Mouse (Mus musculus) brain, adult 2 months (tissue): ENCODE measurements around the gene Ifi206.
"Not testable (repeated sequence)": the region's sequence is repeated elsewhere in the genome, so short reads cannot be mapped to it uniquely, and the experiment has no call there.

ENCODE experiments used
- DNase-seq: peaks from one replicate; pipeline ENCODE4 v3.0.0; 2011; ENCODE audit warnings: low read depth, low spot score

Ifi206 gene

DNA sequence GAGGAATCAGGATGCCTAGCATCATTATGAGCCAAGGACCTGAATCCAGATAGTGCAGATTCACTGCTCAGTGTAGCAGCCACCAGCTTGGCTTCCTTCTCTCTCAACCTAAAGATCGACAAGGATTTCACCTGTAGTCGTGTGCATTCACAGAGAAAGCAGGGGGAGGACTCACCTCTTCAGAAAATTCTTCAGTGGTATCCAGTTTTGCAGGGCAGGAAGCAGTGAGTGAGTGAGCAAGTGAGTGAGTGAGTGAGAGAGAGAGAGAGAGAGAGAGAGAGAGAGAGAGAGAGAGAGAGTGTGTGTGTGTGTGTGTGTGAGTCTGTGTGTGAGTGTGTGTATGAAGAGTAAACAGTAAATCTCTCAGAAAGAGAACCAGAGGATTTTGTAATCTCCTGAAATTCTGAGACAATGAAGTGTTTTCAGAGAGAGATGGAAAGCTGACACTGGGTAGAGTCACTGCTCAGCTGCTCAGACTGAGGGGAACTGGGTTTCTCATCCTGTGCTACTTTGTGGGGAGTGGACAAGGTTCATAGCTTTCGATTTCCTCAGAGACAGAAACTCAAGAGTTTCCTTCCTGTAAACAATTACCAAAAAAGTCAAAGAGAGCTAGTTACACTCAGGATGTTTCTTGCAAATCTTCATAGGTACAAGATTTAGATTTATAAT, at the start of gene Ifi206:
Gene Ifi206 (minus strand): TSS at position 230 of the 669 bp plus-strand sequence.
- DNase-seq = not testable (repeated sequence)

GRCm38 (mm10) chr1:173535791-173536190, 45.0 kb upstream of the Ifi206 start, which contains the start of gene Ifi214:
Gene Ifi214, minus strand, starts transcription at chr1:173535957.
- DNase-seq = not testable (repeated sequence)

DNA sequence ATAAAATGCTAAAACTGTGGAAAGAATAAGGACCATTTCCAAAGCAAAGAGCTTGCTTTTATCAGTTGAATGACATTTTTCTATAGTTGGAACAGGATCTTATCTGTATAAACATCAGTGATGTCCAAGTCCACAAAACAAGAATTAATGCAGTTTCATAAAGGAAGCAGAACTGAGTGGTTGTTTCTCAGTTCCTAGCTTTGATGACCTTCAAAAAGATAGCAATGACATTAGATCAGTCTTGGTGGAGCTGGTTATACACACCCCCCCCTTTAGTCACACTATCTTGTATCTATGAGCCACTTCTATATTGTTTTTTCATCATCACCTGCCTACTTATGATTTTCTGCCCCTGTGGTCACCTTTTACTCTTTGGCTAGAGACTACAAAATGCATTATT, 30.6 kb upstream of the Ifi206 start:
- DNase-seq = no peak

DNA sequence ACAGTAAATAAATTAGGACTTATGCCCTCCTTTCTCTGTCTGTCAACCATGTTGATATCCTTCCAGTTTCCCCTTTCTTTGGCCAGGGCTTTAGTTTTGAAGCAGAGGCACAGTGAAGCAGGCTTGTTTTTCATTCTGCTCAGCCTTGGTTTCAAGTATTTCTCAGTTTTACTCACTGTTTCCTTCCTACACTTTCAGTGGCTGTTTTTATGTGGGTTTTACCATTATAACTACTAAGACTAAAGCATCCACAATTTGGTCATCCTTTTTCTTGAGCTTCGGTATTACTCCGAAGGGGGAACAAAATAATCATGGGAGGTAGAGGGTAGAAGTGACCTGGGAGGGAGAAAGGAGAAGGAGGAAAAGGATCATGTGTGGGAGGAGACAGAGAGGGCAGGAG, 19.8 kb upstream of the Ifi206 start:
- not testable (repeated sequence) for DNase-seq

DNA sequence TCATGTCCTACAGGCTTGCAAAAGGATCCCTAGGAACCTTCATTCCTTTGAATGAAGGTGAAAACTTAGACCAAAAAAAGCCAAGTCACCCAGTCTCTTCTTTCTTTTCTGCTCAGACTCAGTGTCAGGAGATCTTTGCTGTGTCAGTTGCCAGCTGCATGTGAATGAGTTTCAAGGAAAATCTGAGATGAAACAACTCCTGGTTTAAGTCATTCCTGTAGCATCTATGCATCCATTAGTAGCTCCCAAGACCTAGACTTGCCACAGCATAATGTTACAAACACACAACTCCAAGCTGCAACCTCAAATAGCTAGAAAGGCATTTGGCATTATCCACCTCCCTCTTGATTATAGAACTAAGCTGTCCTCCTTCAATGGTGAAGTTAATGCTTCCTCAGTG, 642 bp upstream of the Ifi206 start:
- not testable (repeated sequence) for DNase-seq

GRCm38 (mm10) chr1:173481182-173481574, 9.7 kb downstream of the Ifi206 start:
- not testable (repeated sequence) for DNase-seq

- DNase-seq = not testable (repeated sequence)
Measured at GRCm38 (mm10) chr1:173480399-173481181, 10.3 kb downstream of the Ifi206 start.

- DNase-seq = no peak
Measured at GRCm38 (mm10) chr1:173456761-173457160, 34.1 kb downstream of the Ifi206 start.

- DNase-seq = peak; percentile 72
Measured at GRCm38 (mm10) chr1:173456139-173456754, 34.6 kb downstream of the Ifi206 start.

DNA sequence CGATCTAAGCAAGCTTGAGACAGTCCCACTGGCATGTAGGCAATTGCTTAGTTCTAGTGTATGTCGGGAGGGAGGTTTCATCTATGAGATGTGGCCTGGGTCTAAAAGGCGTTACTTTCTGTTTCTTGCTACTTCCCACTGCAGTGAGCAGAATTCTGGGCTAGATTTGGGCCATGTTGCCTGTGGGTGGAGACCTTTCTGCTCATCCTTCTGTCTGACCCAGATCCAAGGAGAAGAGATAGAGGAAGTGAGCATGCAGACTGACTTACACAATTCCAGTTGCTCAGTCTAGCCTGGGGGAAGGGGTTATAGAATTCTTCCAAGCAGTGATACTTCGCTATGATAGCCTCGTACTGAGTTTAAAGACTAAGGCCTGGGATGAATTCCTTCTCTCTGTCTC, 39.2 kb downstream of the Ifi206 start:
- peak; percentile 55 for DNase-seq

DNA sequence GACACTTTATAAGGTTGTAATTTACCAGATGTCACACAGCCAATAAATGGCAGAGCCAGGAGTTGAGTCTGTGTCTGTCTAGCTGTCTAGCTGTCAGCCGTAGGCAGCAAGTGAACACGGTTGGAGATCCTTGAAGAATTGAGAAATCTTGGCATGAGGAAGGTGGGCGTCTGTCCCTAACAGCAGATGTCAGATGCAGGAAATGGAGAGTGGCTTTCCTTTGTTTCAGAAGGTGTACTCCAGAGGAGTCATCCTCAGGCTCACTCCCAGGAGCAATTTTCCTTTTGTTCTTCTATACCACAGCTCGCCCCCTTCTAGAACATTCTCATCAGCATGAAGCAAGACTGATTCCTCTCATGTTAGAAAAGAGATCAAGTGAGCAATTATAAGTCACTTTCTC, 40.2 kb downstream of the Ifi206 start:
- DNase-seq = peak; percentile 47

DNA sequence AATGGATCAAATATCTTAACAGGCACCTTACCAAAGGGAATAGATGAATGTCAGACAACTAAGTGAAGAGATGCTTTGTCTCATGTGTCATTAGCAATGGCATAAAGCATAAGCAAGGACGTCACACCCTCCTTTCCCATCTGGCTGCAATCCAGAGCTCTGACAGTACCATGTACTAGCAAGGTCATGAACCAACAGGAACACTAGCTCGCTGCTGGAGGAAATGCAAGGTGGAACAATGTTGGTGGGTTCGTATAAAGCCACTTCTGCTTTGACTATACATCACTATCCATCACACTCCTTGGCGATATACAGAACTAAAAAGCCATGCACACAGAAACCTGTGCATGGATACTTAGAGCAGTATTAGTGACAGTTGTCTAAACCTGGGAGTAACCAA, 43.8 kb downstream of the Ifi206 start:
- DNase-seq = no peak

DNA sequence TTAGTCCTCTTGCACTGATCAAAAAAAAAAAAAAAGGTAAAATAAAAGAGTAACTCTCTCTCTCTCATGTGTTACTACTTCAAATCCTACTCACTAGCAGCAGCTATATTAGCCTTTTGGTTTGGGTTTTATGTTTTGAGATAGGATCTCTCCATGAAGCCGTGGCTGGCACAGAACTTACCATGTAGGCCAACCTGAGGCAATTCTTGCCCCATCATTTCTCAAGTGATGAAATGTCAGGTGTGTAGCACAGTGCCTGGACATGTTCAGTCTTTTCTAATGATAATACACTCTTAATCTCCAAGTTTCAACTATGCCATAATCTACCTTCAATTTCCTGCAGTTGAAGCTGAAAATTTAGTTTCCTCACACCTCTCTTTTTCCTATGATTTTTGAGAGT, 47.8 kb downstream of the Ifi206 start:
- no peak for DNase-seq

GRCm38 (mm10) chr1:173441210-173441609, 49.6 kb downstream of the Ifi206 start:
- peak; percentile 35 for DNase-seq

DNA sequence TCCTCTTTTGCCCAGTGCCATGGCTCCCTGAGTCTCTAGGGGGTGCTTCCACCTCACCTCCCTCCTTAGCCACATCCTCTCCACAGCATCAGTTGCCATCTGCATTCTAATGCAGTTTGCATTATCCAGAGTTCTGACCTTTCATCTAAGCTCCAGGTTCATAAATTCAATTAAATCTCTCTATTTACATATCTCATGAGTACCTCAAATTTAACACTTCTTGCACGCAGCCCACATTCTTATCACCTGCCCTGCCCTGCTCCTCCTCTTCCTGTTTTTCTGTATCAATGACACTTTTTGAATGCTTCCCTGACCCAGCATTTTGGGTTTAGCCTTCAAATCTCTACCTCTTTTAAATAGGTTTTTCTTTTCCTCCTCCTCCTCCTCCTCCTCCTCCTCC, 50.2 kb downstream of the Ifi206 start:
- DNase-seq = no peak

DNA sequence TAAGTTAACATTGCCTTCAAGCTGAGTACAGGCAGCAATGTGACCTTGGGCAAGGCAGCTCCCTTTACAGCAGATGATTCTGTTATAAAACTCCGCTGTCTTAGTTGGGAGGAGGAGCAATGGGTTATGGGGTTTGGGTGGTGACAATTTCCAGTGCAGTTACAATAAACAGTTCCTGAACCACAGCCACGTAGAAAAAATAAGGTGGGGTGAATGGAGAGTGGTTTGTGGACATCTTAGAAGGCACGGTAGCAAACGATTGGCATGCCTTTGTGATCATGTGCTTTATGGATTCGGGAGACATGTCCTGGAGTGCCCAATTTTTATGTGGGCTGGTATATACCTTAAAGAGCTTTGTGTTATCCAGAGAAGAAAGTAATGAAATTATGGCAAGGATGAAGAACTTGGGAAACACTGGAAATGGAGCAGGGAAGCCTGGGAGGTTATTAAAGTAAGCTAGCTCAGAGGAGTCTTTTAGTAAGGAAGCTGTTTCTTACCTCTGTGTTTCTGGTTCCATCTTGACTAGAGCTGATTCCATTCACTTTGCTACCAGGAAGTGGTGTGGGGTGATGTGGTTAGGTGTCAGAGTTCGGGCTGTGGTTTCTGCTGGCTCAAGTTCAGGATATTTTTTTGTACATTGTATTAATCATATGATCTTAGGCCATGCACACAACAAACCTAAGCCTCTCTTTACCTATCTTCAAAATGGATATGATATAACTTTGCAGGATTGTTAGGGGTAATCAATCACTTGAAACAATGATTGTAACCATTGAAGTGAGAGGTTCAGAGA, 53.5 kb downstream of the Ifi206 start:
- no peak for DNase-seq

DNA sequence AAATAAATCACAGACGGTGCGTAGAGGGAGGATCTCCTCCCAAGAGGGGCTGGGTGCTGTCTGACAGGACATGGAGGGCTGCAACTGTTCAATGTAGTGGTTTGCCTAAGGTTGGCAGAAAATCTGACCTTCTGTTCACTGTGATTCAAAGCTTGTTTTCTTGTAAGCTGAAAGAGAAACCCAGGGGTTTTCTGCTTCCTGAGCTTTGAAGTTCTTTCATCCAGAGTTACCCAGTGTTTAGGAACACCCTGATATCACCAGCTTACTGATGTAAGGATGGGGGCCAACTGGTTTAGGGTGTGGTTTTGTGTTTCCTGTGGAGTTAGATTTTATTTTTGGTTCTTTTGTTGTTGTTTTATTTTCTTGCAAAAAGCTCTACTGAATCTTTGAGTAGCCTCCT, 58.4 kb downstream of the Ifi206 start:
- DNase-seq = no peak

DNA sequence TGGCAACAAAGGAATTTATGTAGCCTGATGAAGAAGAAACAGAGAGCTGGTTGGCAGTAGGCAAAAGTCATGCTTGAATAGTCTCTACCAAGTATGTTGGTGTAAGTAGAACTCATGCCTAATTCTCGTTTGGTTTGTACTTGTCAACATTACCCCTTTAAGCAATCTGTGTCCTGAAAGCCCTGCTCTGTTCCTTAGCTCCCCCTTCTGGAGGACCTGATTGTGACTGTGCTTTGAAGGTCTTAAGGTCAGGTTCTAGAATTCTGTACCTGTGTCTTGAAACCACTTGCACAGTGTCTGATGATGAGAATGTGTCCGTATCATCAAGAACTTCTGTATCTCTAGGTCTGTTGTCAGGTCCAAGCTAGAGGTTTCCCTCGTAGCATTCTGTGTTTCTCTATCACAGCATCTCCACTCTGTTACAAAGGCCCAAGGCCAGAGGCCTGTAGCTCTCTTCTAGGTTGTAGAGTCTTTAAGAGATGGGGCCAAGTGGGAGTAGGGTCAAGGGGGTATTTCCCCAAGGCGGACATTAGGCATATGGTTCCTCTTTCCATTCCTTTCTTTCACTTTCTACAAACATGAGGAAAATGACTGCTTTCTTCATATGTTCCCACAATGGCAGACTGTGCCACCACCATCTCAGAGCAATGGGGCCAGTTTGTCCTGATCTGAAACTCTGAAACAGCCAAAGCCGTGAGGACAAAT, 60.7 kb downstream of the Ifi206 start:
- DNase-seq = no peak

DNA sequence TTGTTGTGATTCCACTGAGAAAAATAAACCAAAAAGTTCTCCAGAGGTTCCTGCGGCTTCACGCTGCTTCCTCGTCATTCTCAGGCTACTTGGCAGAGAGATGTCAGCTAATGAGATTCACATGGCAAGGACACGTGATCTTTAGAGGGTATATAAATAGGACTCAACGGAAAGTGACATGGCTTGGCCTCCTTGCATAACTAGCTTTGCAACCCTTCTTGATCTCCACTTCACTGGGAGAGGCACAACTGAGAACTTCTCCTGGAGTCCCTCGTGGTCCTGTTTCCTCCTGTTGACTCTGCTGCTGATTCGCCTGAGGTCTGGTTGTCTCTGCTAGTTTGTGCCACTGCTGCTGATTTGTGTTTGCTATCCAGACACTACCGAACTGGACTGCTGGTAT, 63.5 kb downstream of the Ifi206 start:
- no peak for DNase-seq

GRCm38 (mm10) chr1:173426345-173426744, 64.5 kb downstream of the Ifi206 start:
- DNase-seq = no peak

DNA sequence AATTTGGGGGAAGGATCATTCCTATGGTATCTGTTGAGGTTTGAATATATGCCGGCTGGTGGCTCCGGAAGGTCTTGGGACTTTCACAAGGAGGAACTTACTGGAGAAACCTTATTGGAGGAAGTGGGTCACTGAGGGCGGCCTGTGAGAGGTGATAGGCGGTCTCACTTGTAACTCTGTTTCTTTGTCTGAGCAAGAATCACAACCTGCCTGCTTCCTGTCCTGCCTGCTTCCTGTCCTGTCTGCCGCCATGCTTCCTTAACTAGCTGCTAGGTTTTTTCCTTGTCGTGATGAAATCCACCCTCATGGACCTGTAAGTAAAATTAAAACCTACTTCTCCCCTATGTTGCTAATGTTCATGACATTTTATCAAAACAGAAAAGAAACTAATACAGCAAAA, 70.5 kb downstream of the Ifi206 start:
- DNase-seq = peak; percentile 38
